Mouse (Mus musculus): ENCODE data around the gene Mrm3.
"Not testable (repeated sequence)": the region's sequence is repeated elsewhere in the genome, so short reads cannot be mapped to it uniquely, and the experiment has no call there.

Mrm3 gene

GRCm38 (mm10) chr11:76242901-76243810, at the start of gene Mrm3, which contains the start of gene Glod4:
Gene Mrm3, plus strand, starts transcription at chr11:76243715.
Gene Glod4, minus strand, starts transcription at chr11:76243725.
- DNase-seq (ENCODE audit: low spot score), result peak; percentile 92

GRCm38 (mm10) chr11:76196275-76196976, 47.1 kb upstream of the Mrm3 start:
- DNase-seq (ENCODE audit: low spot score), result no peak

GRCm38 (mm10) chr11:76196977-76197469, 46.5 kb upstream of the Mrm3 start:
- DNase-seq (ENCODE audit: low spot score), result no peak

GRCm38 (mm10) chr11:76201761-76202674, 41.5 kb upstream of the Mrm3 start:
- peak; percentile 84 for DNase-seq (ENCODE audit: low spot score)

GRCm38 (mm10) chr11:76206793-76207192, 36.7 kb upstream of the Mrm3 start:
- DNase-seq (ENCODE audit: low spot score), result no peak

- DNase-seq (ENCODE audit: low spot score), result no peak
Observed at GRCm38 (mm10) chr11:76210228-76210985, 33.1 kb upstream of the Mrm3 start.

- not testable (repeated sequence) for DNase-seq (ENCODE audit: low spot score)
Observed at GRCm38 (mm10) chr11:76211595-76211994, 31.9 kb upstream of the Mrm3 start.

GRCm38 (mm10) chr11:76213841-76214240, 29.7 kb upstream of the Mrm3 start:
- no peak for DNase-seq (ENCODE audit: low spot score)

GRCm38 (mm10) chr11:76215011-76215410, 28.5 kb upstream of the Mrm3 start:
- DNase-seq (ENCODE audit: low spot score), result no peak

- DNase-seq (ENCODE audit: low spot score), result no peak
Observed at GRCm38 (mm10) chr11:76216049-76216540, 27.4 kb upstream of the Mrm3 start.

GRCm38 (mm10) chr11:76216681-76217389, 26.7 kb upstream of the Mrm3 start:
- DNase-seq (ENCODE audit: low spot score), result peak; percentile 26

- peak; percentile 98 for DNase-seq (ENCODE audit: low spot score)
Observed at GRCm38 (mm10) chr11:76217390-76217800, 26.1 kb upstream of the Mrm3 start, which contains the start of the genes Dbil5 and Gemin4. Gene Dbil5, plus strand, starts transcription at chr11:76217608. Gene Gemin4, minus strand, starts transcription at chr11:76217664.

GRCm38 (mm10) chr11:76224631-76225030, 18.9 kb upstream of the Mrm3 start:
- DNase-seq (ENCODE audit: low spot score), result no peak

- no peak for DNase-seq (ENCODE audit: low spot score)
Observed at GRCm38 (mm10) chr11:76225051-76225450, 18.5 kb upstream of the Mrm3 start.

- DNase-seq (ENCODE audit: low spot score), result no peak
Observed at GRCm38 (mm10) chr11:76236136-76236535, 7.4 kb upstream of the Mrm3 start.

GRCm38 (mm10) chr11:76239750-76240149, 3.8 kb upstream of the Mrm3 start:
- no peak for DNase-seq (ENCODE audit: low spot score)

- DNase-seq (ENCODE audit: low spot score), result no peak
Observed at GRCm38 (mm10) chr11:76243811-76244546, 464 bp downstream of the Mrm3 start.

- no peak for DNase-seq (ENCODE audit: low spot score)
Observed at GRCm38 (mm10) chr11:76246439-76246838, 2.9 kb downstream of the Mrm3 start.

- no peak for DNase-seq (ENCODE audit: low spot score)
Observed at GRCm38 (mm10) chr11:76247239-76247638, 3.7 kb downstream of the Mrm3 start.
